9 mouse cellular contexts compared by ENCODE assay signal in the genomic region with DNA sequence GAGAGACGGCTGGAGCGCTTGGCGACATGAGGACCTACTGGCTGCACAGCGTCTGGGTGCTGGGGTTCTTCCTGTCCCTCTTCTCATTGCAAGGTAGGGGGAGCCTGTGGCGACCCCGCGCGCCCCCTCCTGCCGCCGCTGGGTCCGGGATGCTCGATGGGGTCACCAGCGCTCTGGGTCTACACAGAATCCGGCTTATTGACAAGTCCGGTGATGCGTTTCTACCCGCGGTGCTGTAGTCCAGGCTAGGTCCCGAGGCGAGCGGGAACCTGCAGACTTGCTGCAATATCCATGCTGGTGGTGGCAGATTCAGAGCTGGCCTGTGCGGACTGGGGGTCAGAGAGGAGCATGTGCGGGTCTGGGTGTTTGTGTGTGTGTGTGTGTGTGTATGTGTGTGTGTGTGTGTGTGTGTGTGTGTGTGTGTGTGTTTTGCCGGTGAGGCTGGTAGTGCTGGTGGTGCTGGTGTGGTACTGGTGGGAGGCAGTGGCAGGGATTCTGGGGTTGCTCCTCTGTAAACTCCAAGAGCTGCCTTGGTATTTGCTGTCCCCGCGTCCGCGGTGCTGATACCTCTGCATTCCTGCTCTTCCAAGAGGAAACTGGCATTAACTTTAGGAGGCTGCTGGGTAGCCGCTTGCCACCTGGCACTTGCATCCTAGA. TPM values are rescaled to one million over a fixed set of nuclear protein-coding genes. Genes with fewer than 3 reads are reported as not detected.
DNase-seq lines count a peak whose midpoint lies in the region; ATAC-seq lines count a peak whose summit lies in the region.
"Had no signal": no experiment of that assay in that cellular context is flagged by ENCODE, and none has a peak within 500 bp of the region (broad histone marks: within the 10 kb centered on the region; RNA-seq: fewer than 3 reads in every experiment).

No protein-coding gene starts in this region.

- no peaks in the 10 kb centered on the region for H3K9me3 ChIP-seq in heart, embryonic 13.5 days
- no peaks in the 10 kb centered on the region for H3K9me3 ChIP-seq in forebrain, embryonic 14.5 days (replicated peaks; ENCODE audit: control insufficient read depth, low read length)
- H3K9me3 ChIP-seq in midbrain, embryonic 13.5 days: no peaks in the 10 kb centered on the region

- ATAC-seq in heart, embryonic 13.5 days (ENCODE audit: extremely low read depth, insufficient number of reproducible peaks, low FRiP score, low TSS enrichment): no peak
- peak; percentile 72 for ATAC-seq in forebrain, embryonic 14.5 days
- peak; percentile 85 for ATAC-seq in midbrain, embryonic 13.5 days

- H3K27me3 ChIP-seq in heart, embryonic 13.5 days (replicated peaks): peaks cover 12% of the 10 kb centered on the region
- H3K27me3 ChIP-seq in forebrain, embryonic 14.5 days (replicated peaks; ENCODE audit: control insufficient read depth, insufficient read depth, low read length): no peaks in the 10 kb centered on the region
- no peaks in the 10 kb centered on the region for H3K27me3 ChIP-seq in midbrain, embryonic 13.5 days

- H3K9ac ChIP-seq in heart, embryonic 13.5 days: peak overlapping the region; percentile 75
- peak overlapping the region; percentile 77 for H3K9ac ChIP-seq in forebrain, embryonic 14.5 days (ENCODE audit: low read length)
- peak overlapping the region; percentile 85 for H3K9ac ChIP-seq in midbrain, embryonic 13.5 days (replicated peaks)

- 0 out of 2 replicates have a peak, but pooled peaks cover 3% of the 10 kb centered on the region for H3K4me1 ChIP-seq in heart, embryonic 13.5 days
- H3K4me1 ChIP-seq in forebrain, embryonic 14.5 days (ENCODE audit: control insufficient read depth, insufficient read depth, low read length): no peaks in the 10 kb centered on the region
- 0 out of 2 replicates have a peak, but pooled peaks cover 10% of the 10 kb centered on the region for H3K4me1 ChIP-seq in midbrain, embryonic 13.5 days (replicated peaks)

- no peaks in the 10 kb centered on the region for H3K36me3 ChIP-seq in heart, embryonic 13.5 days
- no peaks in the 10 kb centered on the region for H3K36me3 ChIP-seq in forebrain, embryonic 14.5 days (ENCODE audit: control insufficient read depth, insufficient read depth, low read length)
- H3K36me3 ChIP-seq in midbrain, embryonic 13.5 days: no peaks in the 10 kb centered on the region
- H3K36me3 ChIP-seq: G1E had no signal

- peak overlapping the region; percentile 98 for H3K4me2 ChIP-seq in heart, embryonic 13.5 days
- peak overlapping the region; percentile 84 for H3K4me2 ChIP-seq in forebrain, embryonic 14.5 days (ENCODE audit: low read length)
- H3K4me2 ChIP-seq in midbrain, embryonic 13.5 days (replicated peaks): peak overlapping the region; percentile 89

- H3K27ac ChIP-seq in heart, embryonic 13.5 days (replicated peaks): no peak overlapping the region
- no peak overlapping the region for H3K27ac ChIP-seq in forebrain, embryonic 14.5 days (ENCODE audit: low read depth, low read length)
- H3K27ac ChIP-seq in midbrain, embryonic 13.5 days: peak overlapping the region; percentile 85

- intact Hi-C loops in heart, postnatal 36 days (cut with DNase I): no loop called here

- H3K4me3 ChIP-seq in heart, embryonic 13.5 days: peak overlapping the region; percentile 54
- H3K4me3 ChIP-seq in forebrain, embryonic 14.5 days (ENCODE audit: low read depth, low read length): peak overlapping the region; percentile 61
- peak overlapping the region; percentile 78 for H3K4me3 ChIP-seq in midbrain, embryonic 13.5 days (replicated peaks)

- no peak for DNase-seq in heart, postnatal 36 days
- peak; percentile 83 for DNase-seq in brain, adult 2 months (ENCODE audit: low read depth, low spot score)
- peak; percentile 52 for DNase-seq in forebrain, embryonic 14.5 days (ENCODE audit: low spot score)
- DNase-seq in layer of hippocampus, postnatal 36 days: peak; percentile 54 to 57
- DNase-seq in urinary bladder, postnatal 4 days (ENCODE audit: low spot score in 2 of 2): no peak
- no peak for DNase-seq in spleen, postnatal 36 days (ENCODE audit: low spot score in 2 of 2)

- WGBS in heart, embryonic 13.5 days: 2% methylated on average over 28 of the region's 29 CpGs
- under 1% methylated on average over 29 of the region's 29 CpGs for WGBS in forebrain, embryonic 14.5 days
- WGBS in midbrain, embryonic 13.5 days: 1% methylated on average over 28 of the region's 29 CpGs

RNA-seq across cellular contexts. Expression of a gene that starts 0.6 kb away (rescaled TPM):
- polyA plus RNA-seq in heart, embryonic 13.5 days (2015; fragmentation: Nextera tagmentation; extraction: Ambion mirVana): 1.1 and 1.2 TPM in 2 replicates
- 1 to 10 TPM; 1.1 to 2.0 TPM for total RNA-seq in heart, postnatal 36 days (2021)
- 19.0 and 34.4 TPM in 2 replicates for polyA plus RNA-seq in forebrain, embryonic 14.5 days (2014; fragmentation: Nextera tagmentation; extraction: Ambion mirVana)
- total RNA-seq in layer of hippocampus, postnatal 36 days (2021): 100 to 1,000 TPM; 430 to 462 TPM
- 66.7 and 68.2 TPM in 2 replicates for polyA plus RNA-seq in midbrain, embryonic 13.5 days (2015; fragmentation: Nextera tagmentation; extraction: Ambion mirVana)
- polyA plus RNA-seq: G1E had no signal

Comparison
In these comparisons a context has a peak if more than half of its experiments do, and no peak if none do; other contexts are left out.
1. DNase-seq: peak in brain, adult 2 months (single experiment), forebrain, embryonic 14.5 days (single experiment) and layer of hippocampus, postnatal 36 days (2 of 2); none in heart, postnatal 36 days (0 of 2), urinary bladder, postnatal 4 days (0 of 2) and spleen, postnatal 36 days (0 of 2).
2. Peak in every context shown above with its lines, with median percentiles within 50 percentile points of each other: H3K4me2 ChIP-seq, H3K4me3 ChIP-seq and H3K9ac ChIP-seq.